In the genomic region with DNA sequence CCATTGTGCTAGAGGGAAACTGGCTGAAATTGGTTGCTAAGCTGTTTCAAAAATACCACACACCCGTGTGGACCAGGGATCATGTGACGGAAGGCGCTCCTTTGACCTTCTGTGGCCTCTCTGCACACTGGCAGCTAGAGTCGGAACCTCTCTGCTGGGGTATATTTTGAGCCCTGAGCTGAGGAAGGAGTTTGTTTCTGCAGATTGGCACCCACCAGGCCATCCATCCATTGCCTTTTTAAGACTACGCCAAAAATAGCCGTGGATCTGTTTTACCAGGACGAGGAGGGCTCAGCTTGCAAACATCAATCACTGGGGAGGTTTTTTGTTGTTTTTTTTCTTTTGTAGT, we compare ENCODE assay signal across 13 mouse cellular contexts. TPM values are rescaled to one million over a fixed set of nuclear protein-coding genes. Genes with fewer than 3 reads are reported as not detected.
DNase-seq lines count a peak whose midpoint lies in the region; ATAC-seq lines count a peak whose summit lies in the region.
"Had no signal": no experiment of that assay in that cellular context is flagged by ENCODE, and none has a peak within 500 bp of the region (broad histone marks: within the 10 kb centered on the region; RNA-seq: fewer than 3 reads in every experiment).

No protein-coding gene starts in this region.

- no peak overlapping the region for H3K4me2 ChIP-seq in embryonic facial prominence, embryonic 12.5 days (replicated peaks)
- H3K4me2 ChIP-seq: lung, embryonic 14.5 days had no signal

- intact Hi-C loops in heart, postnatal 25 days (cut with DNase I) = no loop called here

- peak; percentile 65 to 83 for DNase-seq in heart, adult 18-20 months
- no peak for DNase-seq in heart, postnatal 25 days (ENCODE audit: low spot score)
- peak; percentile 65 to 78 for DNase-seq in heart, adult 9 months (ENCODE audit: low spot score in 2 of 2)
- DNase-seq in kidney, postnatal 14 days = peak; percentile 39
- no peak for DNase-seq in spleen, postnatal 4 days (ENCODE audit: low spot score in 2 of 2)
- DNase-seq in adrenal gland, postnatal 10 days = no peak
- DNase-seq: cerebellum, postnatal 10 days; lung, embryonic 14.5 days; spleen, adult 18-20 months had no signal

- no peaks in the 10 kb centered on the region for H3K27me3 ChIP-seq in embryonic facial prominence, embryonic 12.5 days

- H3K9me3 ChIP-seq in embryonic facial prominence, embryonic 12.5 days = no peaks in the 10 kb centered on the region
- H3K9me3 ChIP-seq: midbrain, embryonic 10.5 days had no signal

- H3K4me1 ChIP-seq in embryonic facial prominence, embryonic 12.5 days = peaks cover 87% of the 10 kb centered on the region

- H3K9ac ChIP-seq in embryonic facial prominence, embryonic 12.5 days = no peak overlapping the region
- H3K9ac ChIP-seq: lung, embryonic 14.5 days had no signal

- peak overlapping the region; percentile 24; the same call in 1 of the 2 replicates for H3K27ac ChIP-seq in embryonic facial prominence, embryonic 12.5 days
- H3K27ac ChIP-seq: midbrain, embryonic 10.5 days had no signal

- H3K36me3 ChIP-seq in embryonic facial prominence, embryonic 12.5 days = peaks cover 39% of the 10 kb centered on the region

- no peak overlapping the region for H3K4me3 ChIP-seq in embryonic facial prominence, embryonic 12.5 days
- H3K4me3 ChIP-seq: midbrain, embryonic 10.5 days had no signal

- ATAC-seq in embryonic facial prominence, embryonic 12.5 days (ENCODE audit: insufficient number of reproducible peaks, insufficient read depth, low FRiP score, low TSS enrichment) = no peak
- no peak for ATAC-seq in activated CD4-positive, CD25-positive, alpha-beta regulatory T cell, adult 4 months
- ATAC-seq: hindbrain, embryonic 16.5 days had no signal

- WGBS in embryonic facial prominence, embryonic 12.5 days = 45% methylated on average over 7 of the region's 7 CpGs

RNA-seq across cellular contexts. Expression of a gene that starts 49.9 kb away (rescaled TPM):
- total RNA-seq in heart, adult 18-20 months (2021) = 100 to 1,000 TPM; 356 to 380 TPM
- total RNA-seq in heart, postnatal 25 days (2021) = 100 to 1,000 TPM; 415 to 449 TPM
- 415 TPM in 2 replicates for polyA plus RNA-seq in embryonic facial prominence, embryonic 12.5 days (2016; fragmentation: Nextera tagmentation; extraction: Ambion mirVana)
- 100 to 1,000 TPM; 633 to 647 TPM for polyA plus RNA-seq in activated CD4-positive, CD25-positive, alpha-beta regulatory T cell, adult 4 months (2017; shearing (Covaris generic))
- 100 to 1,000 TPM; 323 to 342 TPM for total RNA-seq in adrenal gland, postnatal 10 days (2021)

Comparison
In these comparisons a context has a peak if more than half of its experiments do, and no peak if none do; other contexts are left out.
1. DNase-seq: peak in heart, adult 18-20 months (2 of 2), heart, adult 9 months (2 of 2) and kidney, postnatal 14 days (single experiment); none in heart, postnatal 25 days (single experiment), spleen, postnatal 4 days (0 of 2) and adrenal gland, postnatal 10 days (single experiment).